Mouse (Mus musculus) inflammation-experienced regulatory T-cells, adult 6 months (primary cell): ENCODE results near the gene Fam72a. TPM values are rescaled to one million over a fixed set of nuclear protein-coding genes. Genes with fewer than 3 reads are reported as not detected.

ENCODE experiments used
- ATAC-seq: one replicate; pipeline ENCODE4 v1.8.0; 2017
- polyA plus RNA-seq, 3 experiments: library from polyadenylated mRNA; unstranded; fragments of 100-300 nt; shearing (Covaris generic); gene quantifications; one replicate each; pipeline ENCODE4 v1.2.1; 2017

Gene Fam72a
- polyA plus RNA-seq, 3 experiments from 2014 or later = 0.59 to 1.4 (median 0.66) TPM

DNA sequence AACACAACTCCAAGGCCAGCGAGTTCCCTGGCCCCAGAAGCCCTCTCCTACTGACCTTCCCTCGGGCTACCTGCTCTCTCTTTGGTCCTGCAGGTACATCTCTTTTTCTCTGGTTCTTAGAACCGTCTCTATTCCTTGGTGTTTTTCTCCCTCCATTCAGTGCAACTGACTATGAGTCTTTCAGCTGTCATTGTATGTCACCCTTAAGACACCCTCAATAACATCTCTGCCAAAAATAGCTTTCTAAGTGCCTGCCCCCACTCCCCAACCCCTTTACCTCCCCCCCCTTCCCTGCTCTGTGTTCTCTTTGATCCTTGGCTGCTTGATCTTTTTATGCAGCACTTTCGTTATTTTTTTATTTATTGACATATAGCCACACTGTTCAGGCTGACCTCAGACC is 52.7 kb downstream of the Fam72a start:
- no peak for ATAC-seq

GRCm38 (mm10) chr1:131583598-131583997 is 55.9 kb downstream of the Fam72a start:
- no peak for ATAC-seq

DNA sequence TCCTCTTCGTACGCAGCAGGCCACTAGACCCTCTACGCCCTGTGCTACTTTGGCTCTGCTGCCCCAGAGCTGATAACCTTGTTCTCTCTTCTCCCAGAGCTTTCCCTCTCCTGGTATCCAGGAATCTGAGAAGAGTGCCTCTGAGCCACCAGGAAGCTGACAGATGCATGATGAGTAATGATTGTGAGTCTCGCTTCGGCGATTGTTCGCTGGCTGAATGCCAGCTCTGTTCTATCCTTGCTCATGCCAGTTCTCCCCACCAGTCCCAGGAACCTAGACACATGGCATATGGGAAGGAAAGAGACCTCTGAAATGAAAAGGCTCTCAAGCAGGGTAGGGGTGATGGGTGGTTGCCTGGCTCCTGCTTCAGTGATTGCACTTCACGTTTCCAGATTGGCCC is 59.1 kb downstream of the Fam72a start:
- ATAC-seq = no peak

Other genes starting within 250 kb of the Fam72a start
- 100 to 1,000 TPM in 2 of 3 experiments, 10 to 100 TPM in 1; 58.5 to 121 (median 105) TPM for gene Ikbke, start 248.3 kb upstream of the Fam72a start, polyA plus RNA-seq
- gene Srgap2, start 551 bp upstream of the Fam72a start, polyA plus RNA-seq = 10 to 100 TPM; 27.3 to 33.0 (median 30.0) TPM
- gene Avpr1b, start 71.3 kb downstream of the Fam72a start, polyA plus RNA-seq = not detected
- 10 to 100 TPM; 17.6 to 47.6 (median 27.0) TPM for gene Ctse, start 110.4 kb downstream of the Fam72a start, polyA plus RNA-seq
- under 1 TPM in 2 of 3 experiments, not detected in 1; 0.15 to 0.46 TPM for gene Rab7b, start 160.8 kb downstream of the Fam72a start, polyA plus RNA-seq
- gene Slc26a9, start 216.1 kb downstream of the Fam72a start, polyA plus RNA-seq = not detected